Comparison of ENCODE assay signal across 8 mouse cellular contexts in the genomic region with DNA sequence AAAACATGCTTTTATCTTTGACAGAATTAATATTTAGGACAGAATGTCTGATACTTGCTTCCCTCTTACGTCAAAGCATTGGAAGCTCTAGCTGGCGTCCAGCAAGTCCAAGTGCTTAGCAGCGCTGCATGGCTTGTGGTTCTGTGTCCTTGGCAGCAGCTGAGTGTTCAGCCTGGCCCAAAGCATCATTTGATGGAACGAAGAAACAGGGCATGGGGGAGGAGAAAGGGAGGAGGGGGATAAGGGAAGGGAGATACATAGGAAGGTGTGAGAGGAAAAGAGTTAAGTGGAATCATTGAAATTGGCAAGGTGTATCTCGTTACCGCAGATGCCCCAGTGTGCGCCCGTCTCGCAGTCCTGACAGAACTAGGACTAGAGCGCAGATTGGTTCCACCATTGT.
DNase-seq lines count a peak whose midpoint lies in the region; ATAC-seq and TF ChIP-seq lines count a peak whose summit lies in the region.

No protein-coding gene starts in this region.

- peak; percentile 27 for DNase-seq in hindbrain, postnatal 0 days (ENCODE audit: low spot score)
- DNase-seq in cerebellum, adult 11 months: peak; percentile 59
- DNase-seq in heart, adult 2 months: peak; percentile 51 to 76
- DNase-seq in layer of hippocampus, postnatal 36 days: peak; percentile 30 to 35
- no peak for DNase-seq in thymus, postnatal 25 days
- DNase-seq in urinary bladder, postnatal 10 days (ENCODE audit: low spot score): no peak

- H3K27me3 ChIP-seq in hindbrain, postnatal 0 days (ENCODE audit: insufficient read depth, low read length): no peaks in the 10 kb centered on the region
- H3K27me3 ChIP-seq in hindbrain, embryonic 12.5 days: no peaks in the 10 kb centered on the region
- no peaks in the 10 kb centered on the region for H3K27me3 ChIP-seq in heart, adult 2 months (ENCODE audit: control insufficient read depth, insufficient read depth, low read length)

- TF ChIP-seq POLR2A in heart, adult 2 months (IDR thresholded peaks at IDR 0.05; ENCODE audit: insufficient read depth, low read depth, low read length): no peak

- no peaks in the 10 kb centered on the region for H3K4me1 ChIP-seq in hindbrain, postnatal 0 days (ENCODE audit: insufficient read depth, low read length)
- peaks cover 4% of the 10 kb centered on the region for H3K4me1 ChIP-seq in hindbrain, embryonic 12.5 days
- H3K4me1 ChIP-seq in heart, adult 2 months (ENCODE audit: control insufficient read depth, insufficient read depth, low read length): peaks cover 8% of the 10 kb centered on the region

- no peaks in the 10 kb centered on the region for H3K9me3 ChIP-seq in hindbrain, postnatal 0 days (ENCODE audit: low read length)
- no peaks in the 10 kb centered on the region for H3K9me3 ChIP-seq in hindbrain, embryonic 12.5 days (replicated peaks)

- TF ChIP-seq CTCF in hindbrain, postnatal 0 days (IDR thresholded peaks at IDR 0.05; ENCODE audit: low read depth): no peak
- TF ChIP-seq CTCF in heart, adult 2 months (IDR thresholded peaks at IDR 0.05): no peak

- H3K4me3 ChIP-seq in hindbrain, postnatal 0 days (ENCODE audit: low read length): no peak overlapping the region
- no peak overlapping the region for H3K4me3 ChIP-seq in hindbrain, embryonic 12.5 days
- no peak overlapping the region for H3K4me3 ChIP-seq in heart, adult 2 months

- no peak overlapping the region for H3K4me2 ChIP-seq in hindbrain, postnatal 0 days (ENCODE audit: low read depth, low read length)
- H3K4me2 ChIP-seq in hindbrain, embryonic 12.5 days (replicated peaks): no peak overlapping the region

- WGBS in hindbrain, postnatal 0 days: 72% methylated on average over 10 of the region's 10 CpGs
- WGBS in hindbrain, embryonic 12.5 days: 86% methylated on average over 10 of the region's 10 CpGs
- 55% methylated on average over 10 of the region's 10 CpGs for WGBS in heart, adult 2 months

- intact Hi-C loops in heart, adult 2 months (cut with DNase I): loop anchor here (5.0 kb wide), 3 partner anchors 57 to 123 kb away; a partner anchor contains a TSS

- no peaks in the 10 kb centered on the region for H3K36me3 ChIP-seq in hindbrain, postnatal 0 days (ENCODE audit: insufficient read depth, low read length)
- no peaks in the 10 kb centered on the region for H3K36me3 ChIP-seq in hindbrain, embryonic 12.5 days
- no peaks in the 10 kb centered on the region for H3K36me3 ChIP-seq in heart, adult 2 months (ENCODE audit: control insufficient read depth, insufficient read depth, low read length)

- no peaks in the 10 kb centered on the region for H3K79me2 ChIP-seq in heart, adult 2 months (replicated peaks; ENCODE audit: control insufficient read depth, insufficient read depth, low read length)

- no peak overlapping the region for H3K9ac ChIP-seq in hindbrain, postnatal 0 days (replicated peaks; ENCODE audit: low read length)
- no peak overlapping the region for H3K9ac ChIP-seq in hindbrain, embryonic 12.5 days
- H3K9ac ChIP-seq in heart, adult 2 months (ENCODE audit: low read depth, low read length): no peak overlapping the region

- H3K27ac ChIP-seq in hindbrain, postnatal 0 days: 0 out of 2 replicates have a peak overlapping the region, but pooled peaks have one; percentile 15
- no peak overlapping the region for H3K27ac ChIP-seq in hindbrain, embryonic 12.5 days
- H3K27ac ChIP-seq in heart, adult 2 months: peak overlapping the region; percentile 75

- 0 out of 2 replicates have a peak, but pooled peaks have one; percentile 48 for TF ChIP-seq EP300 in heart, adult 2 months (IDR thresholded peaks at IDR 0.05; ENCODE audit: insufficient read depth, low read depth, low read length)

- ATAC-seq in hindbrain, postnatal 0 days: no peak
- ATAC-seq in hindbrain, embryonic 12.5 days (ENCODE audit: low FRiP score): no peak
- ATAC-seq in megakaryocyte, adult 5-6 weeks (ENCODE audit: poor library complexity, severe bottlenecking): no peak

Comparison
In these comparisons a context has a peak if more than half of its experiments do, and no peak if none do; other contexts are left out.
1. DNase-seq: peak in hindbrain, postnatal 0 days (single experiment), cerebellum, adult 11 months (single experiment), heart, adult 2 months (2 of 2) and layer of hippocampus, postnatal 36 days (2 of 2); none in thymus, postnatal 25 days (single experiment) and urinary bladder, postnatal 10 days (single experiment).